Mouse (Mus musculus) cerebellum, adult 2 months (tissue): Measurements from ENCODE around the gene Tubb2b. TPM values are rescaled to one million over a fixed set of nuclear protein-coding genes. Genes with fewer than 3 reads are reported as not detected.

Experiments
- DNase-seq, 2 experiments: peaks; one replicate each; pipeline ENCODE4 v3.0.0; 2021
- H3K27ac ChIP-seq: fragments of 200-500 bp; 2 replicates; pipeline ENCODE4 v1.5.1; 2012; ENCODE audit warnings: low read length, control low read depth, inconsistent platforms; ENCODE audit not compliant: insufficient read depth
- H3K27me3 ChIP-seq: fragments of 200-500 bp; 2 replicates; pipeline ENCODE4 v1.6.1; 2012; ENCODE audit warnings: inconsistent platforms, mild to moderate bottlenecking, low read length, moderate library complexity; ENCODE audit not compliant: control insufficient read depth, insufficient read depth
- H3K4me1 ChIP-seq: fragments of 200-500 bp; 2 replicates; pipeline ENCODE4 v1.6.1; 2011; ENCODE audit warnings: low read length; ENCODE audit not compliant: control insufficient read depth, insufficient read depth
- H3K4me3 ChIP-seq: fragments of 200-500 bp; replicated peaks from 2 replicates; pipeline ENCODE3; 2011; ENCODE audit warnings: mild to moderate bottlenecking, low read depth, low read length, control low read depth; ENCODE audit not compliant: insufficient read depth
- CTCF ChIP-seq: fragments of 200-500 bp; IDR thresholded peaks from 2 replicates; pipeline ENCODE4 v1.5.1; 2011; ENCODE audit warnings: low read depth, mild to moderate bottlenecking, control low read depth, low read length, moderate library complexity, borderline replicate concordance; ENCODE audit not compliant: insufficient read depth
- POLR2A ChIP-seq: fragments of 200-500 bp; IDR thresholded peaks from 2 replicates; pipeline ENCODE4 v1.6.1; 2011; ENCODE audit warnings: low read length, control low read depth, borderline replicate concordance; ENCODE audit not compliant: insufficient read depth
- WGBS: fragments of 180-500 bp; shearing (Covaris S2); methylation state at CpG from one replicate; pipeline ENCODE4 v1.1.7; 2018; 5-methylcytosine and 5-hydroxymethylcytosine counted together
- polyA plus RNA-seq: library from polyadenylated mRNA; depleted of rRNA; stranded (reverse); fragments of >200 nt; gene quantifications from 2 replicates; pipeline ENCODE4 v1.2.3, GENCODE M21; 2012

The Tubb2b gene
- polyA plus RNA-seq, 1 experiment: 224 TPM

DNA sequence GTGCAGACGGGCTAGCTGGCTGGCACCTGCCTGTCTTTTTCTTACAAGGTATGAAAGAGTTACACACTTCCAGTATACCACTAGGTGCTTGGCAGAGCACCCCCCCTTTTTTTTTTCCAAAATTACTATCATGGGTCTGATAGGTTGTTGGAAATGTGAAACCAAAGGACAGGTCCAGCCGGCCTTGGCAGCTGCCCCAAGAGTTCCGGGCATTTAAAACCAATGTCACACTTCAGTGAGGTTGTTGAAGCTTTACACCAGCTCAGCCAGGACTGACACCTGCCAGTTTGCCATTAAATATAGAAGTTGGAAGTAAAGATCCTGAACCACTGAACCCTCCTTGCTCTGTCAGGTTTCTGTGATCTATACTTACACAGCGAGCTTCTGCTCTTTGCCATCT is 4.6 kb downstream of the Tubb2b start:
- TF ChIP-seq CTCF (no peak), POLR2A (no peak)
- Histone ChIP-seq H3K4me1 (no peaks in the 10 kb centered on the region), H3K4me3 (no peak overlapping the region), H3K27me3 (no peaks in the 10 kb centered on the region), H3K27ac (no peak overlapping the region)
- 58% methylated on average over 4 of the region's 4 CpGs for WGBS
- DNase-seq: no peak

DNA sequence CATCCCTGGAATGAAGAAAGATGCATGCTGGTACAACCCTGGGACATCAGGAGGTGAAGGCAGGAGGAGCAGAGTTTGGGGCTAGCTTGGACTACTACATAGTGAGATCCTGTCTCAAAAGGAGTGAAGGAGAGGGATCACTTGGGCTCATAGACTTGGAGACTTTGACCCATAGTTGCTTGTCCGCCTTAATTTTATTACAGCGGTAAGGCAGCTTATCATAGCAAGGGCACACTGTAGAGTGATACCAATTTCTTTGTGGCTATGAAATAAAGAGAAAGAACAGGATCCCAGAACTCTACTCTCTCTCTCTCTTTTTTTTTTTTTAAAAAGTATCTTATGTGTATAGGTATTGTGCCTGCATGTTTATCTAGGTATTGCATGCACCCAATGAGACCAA is 9.7 kb downstream of the Tubb2b start:
- Histone ChIP-seq H3K4me1 (no peaks in the 10 kb centered on the region), H3K27me3 (no peaks in the 10 kb centered on the region), H3K27ac (no peak overlapping the region), H3K4me3 (no peak overlapping the region)
- TF ChIP-seq CTCF (no peak), POLR2A (no peak)
- DNase-seq: no peak
- 96% methylated on average over 2 of the region's 2 CpGs for WGBS

DNA sequence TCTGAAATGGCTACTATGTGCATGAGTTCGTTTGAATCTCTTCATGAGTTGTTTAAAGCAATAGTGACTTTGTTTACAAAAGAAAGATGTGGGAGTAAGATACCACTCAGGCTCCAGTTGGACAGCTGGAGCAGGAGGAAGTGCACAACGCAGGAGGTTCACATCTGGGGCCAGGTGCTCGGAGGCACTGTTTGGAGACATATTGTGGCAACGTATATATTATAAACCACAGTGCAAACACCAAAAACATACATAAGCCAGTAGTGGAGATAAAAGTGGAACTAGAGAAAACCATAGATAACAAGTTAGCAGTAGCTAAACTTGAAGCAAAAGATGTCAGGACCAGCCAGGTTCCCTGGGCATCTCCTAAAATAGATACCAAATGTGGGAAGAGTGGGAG is 10.9 kb downstream of the Tubb2b start:
- no peak for DNase-seq
- WGBS: 87% methylated on average over 4 of the region's 4 CpGs

GRCm38 (mm10) chr13:34118816-34119215 is 11.4 kb downstream of the Tubb2b start:
- no peak for DNase-seq
- H3K27me3 ChIP-seq: no peaks in the 10 kb centered on the region
- no peaks in the 10 kb centered on the region for H3K4me1 ChIP-seq
- H3K27ac ChIP-seq: no peak overlapping the region
- WGBS: 81% methylated on average over 4 of the region's 4 CpGs
- TF ChIP-seq POLR2A (no peak), CTCF (no peak)
- no peak overlapping the region for H3K4me3 ChIP-seq

More for the DNA sequence above, 10.9 kb downstream of the Tubb2b start:
- no peaks in the 10 kb centered on the region for H3K4me1 ChIP-seq
- TF ChIP-seq CTCF (no peak), POLR2A (no peak)
- H3K27ac ChIP-seq: no peak overlapping the region
- H3K4me3 ChIP-seq: no peak overlapping the region
- H3K27me3 ChIP-seq: no peaks in the 10 kb centered on the region

GRCm38 (mm10) chr13:34116508-34116907 is 13.8 kb downstream of the Tubb2b start:
- no peak overlapping the region for H3K4me3 ChIP-seq
- no peak for DNase-seq
- no peaks in the 10 kb centered on the region for H3K4me1 ChIP-seq
- no peak for TF ChIP-seq CTCF
- no peak for TF ChIP-seq POLR2A
- WGBS: 90% methylated on average over 6 of the region's 6 CpGs
- H3K27me3 ChIP-seq: no peaks in the 10 kb centered on the region
- H3K27ac ChIP-seq: no peak overlapping the region

DNA sequence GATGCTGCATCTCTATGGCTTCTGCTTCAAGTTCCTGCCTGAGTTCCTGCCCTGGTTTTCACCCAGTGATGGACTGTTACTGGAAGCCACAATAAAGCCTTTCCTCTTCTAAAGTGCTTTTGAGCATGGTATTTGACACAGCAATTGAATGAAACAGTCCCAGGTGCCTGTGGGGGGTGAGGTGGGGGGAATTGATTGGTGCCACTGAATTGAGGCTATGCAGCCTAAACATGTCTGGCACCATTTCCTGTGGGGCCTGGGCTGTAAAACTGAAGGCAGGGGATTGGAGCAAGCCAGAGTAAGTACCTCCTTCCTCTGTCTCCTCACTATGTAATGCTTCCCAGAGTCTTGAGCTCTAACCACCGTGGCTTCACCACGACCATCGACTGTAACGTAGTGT is 15.6 kb downstream of the Tubb2b start:
- DNase-seq: no peak
- no peak overlapping the region for H3K4me3 ChIP-seq
- WGBS: 91% methylated on average over 4 of the region's 4 CpGs
- no peaks in the 10 kb centered on the region for H3K4me1 ChIP-seq
- TF ChIP-seq CTCF: no peak
- no peak for TF ChIP-seq POLR2A
- H3K27me3 ChIP-seq: no peaks in the 10 kb centered on the region
- H3K27ac ChIP-seq: no peak overlapping the region

GRCm38 (mm10) chr13:34113086-34113485 is 17.2 kb downstream of the Tubb2b start:
- Histone ChIP-seq H3K27ac (no peak overlapping the region), H3K4me1 (no peaks in the 10 kb centered on the region), H3K4me3 (no peak overlapping the region), H3K27me3 (no peaks in the 10 kb centered on the region)
- TF ChIP-seq CTCF (no peak), POLR2A (no peak)
- DNase-seq: no peak
- 75% methylated on average over 3 of the region's 3 CpGs for WGBS

GRCm38 (mm10) chr13:34112369-34113081 is 17.7 kb downstream of the Tubb2b start:
- Histone ChIP-seq H3K27ac (no peak overlapping the region), H3K4me1 (no peaks in the 10 kb centered on the region), H3K4me3 (no peak overlapping the region), H3K27me3 (no peaks in the 10 kb centered on the region)
- WGBS: 51% methylated on average over 5 of the region's 5 CpGs
- no peak for TF ChIP-seq CTCF
- no peak for TF ChIP-seq POLR2A
- peak in 1 of 2 experiments; percentile 15 for DNase-seq
